Mouse (Mus musculus) monocyte, adult 59 days (primary cell): ENCODE measurements around the gene Olfr1465. TPM values are rescaled to one million over a fixed set of nuclear protein-coding genes. Genes with fewer than 3 reads are reported as not detected.

Experiments
- total RNA-seq, 2 experiments: library from RNA; stranded (reverse); gene quantifications; one replicate each; pipeline ENCODE4 v1.2.4; 2023

The Olfr1465 gene
- not detected for total RNA-seq

DNA sequence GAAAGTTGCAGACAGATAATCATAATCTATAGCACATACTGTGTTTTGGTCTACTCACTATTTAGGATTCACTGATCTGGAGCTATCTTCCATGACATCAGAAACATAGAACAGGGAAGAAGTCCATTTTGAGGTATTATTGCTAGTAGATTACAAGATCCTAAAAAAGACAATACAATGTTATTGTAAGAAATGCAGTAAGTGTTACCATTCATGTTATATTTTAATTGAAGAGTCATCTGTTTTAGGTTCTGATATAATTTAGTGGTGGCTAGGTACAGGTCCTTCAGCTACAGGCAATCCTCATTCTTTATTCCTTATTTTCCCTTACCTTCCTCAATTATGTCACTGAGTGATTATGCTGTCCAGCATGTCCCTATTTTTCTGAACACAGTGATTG lies at the start of gene Olfr1465:
Gene Olfr1465, minus strand, starts transcription at position 101 of the 400 bp plus-strand sequence.

DNA sequence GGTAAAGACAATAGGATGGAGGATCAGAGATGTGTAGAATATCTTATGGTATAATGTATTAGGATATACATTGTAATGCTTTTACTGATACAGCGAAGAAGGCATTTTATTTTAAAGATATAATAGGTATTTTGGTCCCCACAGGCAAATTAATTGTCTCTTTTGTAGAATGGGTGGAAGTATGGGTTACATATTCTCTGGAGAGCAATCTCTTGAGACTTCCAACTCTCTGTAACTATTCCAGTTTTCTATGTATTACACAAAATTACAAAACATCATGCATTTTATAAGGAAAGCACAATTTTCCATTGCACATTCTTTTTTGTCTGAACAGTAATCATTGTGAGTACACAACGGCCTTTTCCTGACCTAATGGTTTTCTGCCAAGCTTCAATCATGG lies 46.6 kb upstream of the Olfr1465 start, which contains the start of gene Olfr1467:
Gene Olfr1467, plus strand, starts transcription at position 301 of the 400 bp plus-strand sequence.

DNA sequence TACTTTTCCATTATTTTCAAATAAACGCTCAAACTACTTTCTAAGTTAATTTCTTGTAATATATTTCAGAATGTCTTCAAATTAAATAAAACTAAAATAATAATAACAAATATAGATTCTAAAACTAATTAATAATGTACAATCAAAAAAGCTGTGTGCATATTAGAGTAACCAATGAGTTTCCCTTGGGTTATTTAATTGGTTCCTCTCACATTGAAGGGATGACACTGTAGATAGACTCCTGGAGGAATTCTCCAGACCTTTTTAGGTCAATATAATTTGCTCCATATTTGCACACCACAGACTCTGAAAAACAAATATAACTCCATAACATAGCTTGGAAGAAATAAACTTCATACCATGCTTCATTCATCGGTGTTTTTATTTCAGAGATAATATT lies 23.2 kb upstream of the Olfr1465 start, which contains the start of gene Olfr1466:
Gene Olfr1466, plus strand, starts transcription at position 301 of the 400 bp plus-strand sequence.

Other genes starting within 250 kb of the Olfr1465 start
- gene Olfr1457, start 217.7 kb downstream of the Olfr1465 start, total RNA-seq: not detected
- gene Olfr1458, start 208.8 kb downstream of the Olfr1465 start, total RNA-seq: not detected
- gene Olfr1459, start 166.0 kb downstream of the Olfr1465 start, total RNA-seq: under 1 TPM in 1 of 2 experiments, not detected in 1; 0.10 TPM
- gene Olfr1461, start 152.5 kb downstream of the Olfr1465 start, total RNA-seq: not detected
- gene Olfr1462, start 129.8 kb downstream of the Olfr1465 start, total RNA-seq: not detected
- gene Olfr1463, start 84.2 kb downstream of the Olfr1465 start, total RNA-seq: not detected
- gene Olfr1466, start 23.3 kb upstream of the Olfr1465 start, total RNA-seq: not detected
- gene Olfr1467, start 46.7 kb upstream of the Olfr1465 start, total RNA-seq: not detected
- not detected for gene Olfr1469, start 92.3 kb upstream of the Olfr1465 start, total RNA-seq
- gene Olfr1471, start 127.9 kb upstream of the Olfr1465 start, total RNA-seq: not detected
- gene Olfr1472, start 140.5 kb upstream of the Olfr1465 start, total RNA-seq: not detected
- gene Olfr1474, start 154.0 kb upstream of the Olfr1465 start, total RNA-seq: not detected
- not detected for gene Olfr1475, start 164.7 kb upstream of the Olfr1465 start, total RNA-seq
- not detected for gene Olfr1477, start 185.0 kb upstream of the Olfr1465 start, total RNA-seq
- not detected for gene Olfr1480, start 212.4 kb upstream of the Olfr1465 start, total RNA-seq